Mouse (Mus musculus) neural tube, embryonic 15.5 days (tissue): ENCODE measurements at regions not wholly inside any gene's neighbourhood (a gene's known extent, or its start where the extent isn't known, plus 50 kb on each side); places are given as distances from the start of the nearest gene placed in this dataset.

Source experiments
- ATAC-seq: fragments of 200-750 bp; cut with Nextera tagmentation; 2 replicates; pipeline ENCODE4 v1.8.0; 2017; ENCODE audit warnings: mild to moderate bottlenecking, moderate TSS enrichment, moderate library complexity; ENCODE audit not compliant: low FRiP score
- H3K27ac ChIP-seq: fragments of 300-500 bp; sonication (generic); replicated peaks from 2 replicates; pipeline ENCODE4 v1.5.1; 2015; ENCODE audit warnings: mild to moderate bottlenecking, inconsistent platforms
- H3K27me3 ChIP-seq: fragments of 300-500 bp; sonication (generic); replicated peaks from 2 replicates; pipeline ENCODE4 v1.6.1; 2015; ENCODE audit warnings: inconsistent platforms
- H3K36me3 ChIP-seq: fragments of 300-500 bp; sonication (generic); 2 replicates; pipeline ENCODE4 v1.6.1; 2015; ENCODE audit warnings: inconsistent platforms
- H3K4me1 ChIP-seq: fragments of 300-500 bp; sonication (generic); 2 replicates; pipeline ENCODE4 v1.6.1; 2015; ENCODE audit warnings: inconsistent platforms
- H3K4me2 ChIP-seq: fragments of 300-500 bp; sonication (generic); 2 replicates; pipeline ENCODE4 v1.6.1; 2015; ENCODE audit warnings: inconsistent platforms, mild to moderate bottlenecking, moderate library complexity
- H3K4me3 ChIP-seq: fragments of 300-500 bp; sonication (generic); replicated peaks from 2 replicates; pipeline ENCODE4 v1.5.1; 2015; ENCODE audit warnings: mild to moderate bottlenecking, inconsistent platforms
- H3K9ac ChIP-seq: fragments of 300-500 bp; sonication (generic); replicated peaks from 2 replicates; pipeline ENCODE4 v1.6.1; 2015; ENCODE audit warnings: mild to moderate bottlenecking, inconsistent platforms
- H3K9me3 ChIP-seq: fragments of 300-500 bp; sonication (generic); replicated peaks from 2 replicates; pipeline ENCODE4 v1.6.1; 2016; ENCODE audit warnings: inconsistent platforms
- WGBS: fragments of 180-500 bp; shearing (Covaris S2); methylation state at CpG from one replicate; pipeline ENCODE4 v1.1.7; 2015; ENCODE audit warnings: mixed read lengths; 5-methylcytosine and 5-hydroxymethylcytosine counted together

DNA sequence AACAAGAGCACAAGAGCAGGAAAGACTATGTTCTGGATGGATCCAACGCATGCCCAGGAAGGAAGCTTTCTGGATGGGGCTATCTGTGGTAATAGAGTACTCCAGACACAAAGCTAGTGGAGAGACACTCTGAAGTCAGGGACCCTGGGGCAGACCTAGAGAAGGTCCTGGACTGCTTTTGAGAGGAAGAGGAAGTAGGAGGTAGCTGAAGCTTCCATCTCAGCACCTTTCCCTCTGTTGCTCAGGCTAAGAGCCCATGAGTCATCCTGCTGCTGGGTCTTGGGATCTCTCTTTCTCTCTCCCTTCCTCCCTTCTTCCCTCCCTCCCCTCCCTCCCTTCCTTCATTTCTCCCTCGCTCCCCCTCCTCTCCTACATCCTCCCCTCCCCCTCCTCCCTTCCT lies 84.6 kb upstream of the Cpeb4 start:
- no peak for ATAC-seq
- Histone ChIP-seq H3K4me3 (no peak overlapping the region), H3K27me3 (no peaks in the 10 kb centered on the region), H3K9ac (no peak overlapping the region), H3K9me3 (no peaks in the 10 kb centered on the region), H3K27ac (no peak overlapping the region), H3K4me2 (no peak overlapping the region), H3K36me3 (no peaks in the 10 kb centered on the region), H3K4me1 (no peaks in the 10 kb centered on the region)
- WGBS: 85% methylated on average over 2 of the region's 2 CpGs

GRCm38 (mm10) chr11:31787917-31788703 lies 83.9 kb upstream of the Cpeb4 start:
- no peak for ATAC-seq
- no peaks in the 10 kb centered on the region for H3K9me3 ChIP-seq
- no peak overlapping the region for H3K27ac ChIP-seq
- H3K4me1 ChIP-seq: no peaks in the 10 kb centered on the region
- WGBS: 70% methylated on average over 2 of the region's 2 CpGs
- H3K36me3 ChIP-seq: no peaks in the 10 kb centered on the region
- H3K9ac ChIP-seq: no peak overlapping the region
- H3K27me3 ChIP-seq: no peaks in the 10 kb centered on the region
- no peak overlapping the region for H3K4me3 ChIP-seq
- no peak overlapping the region for H3K4me2 ChIP-seq

GRCm38 (mm10) chr11:31789967-31790366 lies 82.0 kb upstream of the Cpeb4 start:
- no peak for ATAC-seq
- no peak overlapping the region for H3K27ac ChIP-seq
- no peaks in the 10 kb centered on the region for H3K27me3 ChIP-seq
- no peaks in the 10 kb centered on the region for H3K4me1 ChIP-seq
- no peak overlapping the region for H3K4me3 ChIP-seq
- H3K36me3 ChIP-seq: no peaks in the 10 kb centered on the region
- H3K9me3 ChIP-seq: no peaks in the 10 kb centered on the region
- WGBS: 81% methylated on average over 3 of the region's 3 CpGs
- H3K4me2 ChIP-seq: no peak overlapping the region
- no peak overlapping the region for H3K9ac ChIP-seq

GRCm38 (mm10) chr11:31791264-31791663 lies 80.7 kb upstream of the Cpeb4 start:
- no peak overlapping the region for H3K9ac ChIP-seq
- no peaks in the 10 kb centered on the region for H3K27me3 ChIP-seq
- H3K4me3 ChIP-seq: no peak overlapping the region
- H3K9me3 ChIP-seq: no peaks in the 10 kb centered on the region
- WGBS: 43% methylated on average over 2 of the region's 2 CpGs
- no peak for ATAC-seq
- H3K36me3 ChIP-seq: no peaks in the 10 kb centered on the region
- H3K4me2 ChIP-seq: no peak overlapping the region
- H3K4me1 ChIP-seq: no peaks in the 10 kb centered on the region
- H3K27ac ChIP-seq: no peak overlapping the region

DNA sequence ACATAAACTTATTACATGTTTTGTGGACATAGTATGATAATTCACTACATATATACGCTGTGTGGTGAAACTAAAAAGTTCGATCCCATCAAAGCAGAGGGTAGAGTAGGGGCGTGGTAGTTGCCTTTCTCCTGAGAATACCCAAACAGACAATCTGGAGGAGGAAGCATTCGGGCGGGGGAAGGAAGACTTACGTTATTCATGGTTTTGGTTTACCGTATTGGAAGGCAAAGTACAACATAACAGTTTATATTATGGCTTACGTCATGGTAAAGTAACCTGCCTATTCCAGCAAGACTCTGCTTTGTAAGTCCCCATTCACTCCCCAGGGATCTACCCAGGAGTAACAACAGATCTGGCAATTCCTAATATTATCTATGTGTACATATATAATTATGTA lies 76.9 kb upstream of the Cpeb4 start:
- Histone ChIP-seq H3K4me3 (no peak overlapping the region), H3K9me3 (no peaks in the 10 kb centered on the region), H3K36me3 (no peaks in the 10 kb centered on the region), H3K27me3 (no peaks in the 10 kb centered on the region), H3K4me2 (no peak overlapping the region), H3K4me1 (no peaks in the 10 kb centered on the region), H3K27ac (no peak overlapping the region), H3K9ac (no peak overlapping the region)
- WGBS: 86% methylated on average over 8 of the region's 8 CpGs
- ATAC-seq: no peak

GRCm38 (mm10) chr11:31796245-31796644 lies 75.8 kb upstream of the Cpeb4 start:
- no peak overlapping the region for H3K4me2 ChIP-seq
- 53% methylated on average over 6 of the region's 6 CpGs for WGBS
- H3K27ac ChIP-seq: no peak overlapping the region
- no peak overlapping the region for H3K4me3 ChIP-seq
- no peak overlapping the region for H3K9ac ChIP-seq
- H3K4me1 ChIP-seq: no peaks in the 10 kb centered on the region
- ATAC-seq: no peak
- H3K9me3 ChIP-seq: no peaks in the 10 kb centered on the region
- no peaks in the 10 kb centered on the region for H3K27me3 ChIP-seq
- H3K36me3 ChIP-seq: no peaks in the 10 kb centered on the region

DNA sequence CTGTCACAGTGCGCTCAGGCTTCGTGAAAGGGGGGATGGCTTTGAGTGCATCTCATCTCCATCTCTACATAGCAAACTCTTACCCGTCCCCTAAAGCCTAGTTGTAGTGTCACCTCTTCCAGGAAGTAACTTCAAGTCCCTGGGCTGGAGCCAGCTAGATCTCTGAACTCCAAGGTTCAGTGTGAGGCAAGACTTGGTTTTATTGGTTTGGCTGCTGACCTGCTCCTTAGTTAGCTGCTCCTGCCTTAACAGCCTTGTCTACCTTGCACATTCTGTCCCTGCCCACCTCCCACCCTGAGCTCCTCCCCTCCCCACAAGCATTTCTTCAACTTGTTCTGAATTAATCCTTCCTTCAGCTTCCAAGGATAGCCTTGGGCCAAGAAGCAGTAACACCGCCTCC lies 70.4 kb upstream of the Cpeb4 start:
- WGBS: 87% methylated on average over 4 of the region's 4 CpGs
- Histone ChIP-seq H3K27me3 (no peaks in the 10 kb centered on the region), H3K4me1 (no peaks in the 10 kb centered on the region), H3K36me3 (no peaks in the 10 kb centered on the region), H3K4me3 (no peak overlapping the region), H3K4me2 (no peak overlapping the region), H3K27ac (no peak overlapping the region), H3K9me3 (no peaks in the 10 kb centered on the region), H3K9ac (no peak overlapping the region)
- no peak for ATAC-seq

DNA sequence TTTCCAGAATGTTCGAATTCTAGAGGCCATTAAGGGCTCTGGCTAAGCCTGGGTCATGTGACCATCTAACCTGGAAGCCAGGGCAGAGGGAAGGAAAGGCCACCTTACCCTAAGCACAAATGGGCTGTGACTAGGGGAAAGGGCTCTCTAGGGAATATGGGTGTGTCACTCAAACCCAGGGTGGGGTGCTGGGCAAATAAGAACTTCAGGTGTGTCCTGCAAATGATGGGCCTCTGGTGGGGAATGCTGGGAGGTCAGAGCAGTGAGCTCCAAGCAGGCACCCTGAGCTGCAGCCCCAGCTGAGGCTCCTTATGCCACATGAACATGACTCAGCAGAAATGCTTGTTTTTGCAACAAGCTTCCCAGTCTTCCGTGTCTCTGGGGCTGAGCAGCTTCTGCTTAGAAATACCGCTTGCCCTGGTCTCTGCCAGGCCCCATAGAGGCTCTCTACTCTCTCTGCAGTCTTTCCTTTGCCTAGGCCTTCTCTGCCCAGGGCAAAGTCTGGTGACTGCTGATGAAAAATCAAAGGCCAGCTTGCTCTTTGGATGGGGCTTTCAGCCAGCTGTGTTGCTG lies 68.6 kb upstream of the Cpeb4 start:
- Histone ChIP-seq H3K4me3 (no peak overlapping the region), H3K36me3 (no peaks in the 10 kb centered on the region), H3K4me2 (no peak overlapping the region), H3K9ac (no peak overlapping the region), H3K9me3 (no peaks in the 10 kb centered on the region), H3K27me3 (no peaks in the 10 kb centered on the region), H3K4me1 (peaks cover 7% of the 10 kb centered on the region; the same call in 1 of the 2 replicates), H3K27ac (no peak overlapping the region)
- ATAC-seq: no peak
- 59% methylated on average over 3 of the region's 3 CpGs for WGBS

- no peaks in the 10 kb centered on the region for H3K9me3 ChIP-seq
- H3K4me1 ChIP-seq: peaks cover 7% of the 10 kb centered on the region; the same call in 1 of the 2 replicates
- 95% methylated on average over 6 of the region's 6 CpGs for WGBS
- no peak overlapping the region for H3K4me3 ChIP-seq
- no peaks in the 10 kb centered on the region for H3K27me3 ChIP-seq
- H3K4me2 ChIP-seq: no peak overlapping the region
- H3K27ac ChIP-seq: no peak overlapping the region
- H3K36me3 ChIP-seq: no peaks in the 10 kb centered on the region
- H3K9ac ChIP-seq: no peak overlapping the region
- ATAC-seq: no peak
Measured at GRCm38 (mm10) chr11:31804518-31804917, 67.5 kb upstream of the Cpeb4 start.

- WGBS: 78% methylated on average over 8 of the region's 8 CpGs
- ATAC-seq: peak; percentile 76; the same call in 1 of the 2 replicates
- Histone ChIP-seq H3K27me3 (no peaks in the 10 kb centered on the region), H3K9me3 (no peaks in the 10 kb centered on the region), H3K4me3 (no peak overlapping the region), H3K9ac (no peak overlapping the region), H3K36me3 (no peaks in the 10 kb centered on the region), H3K4me1 (peaks cover 10% of the 10 kb centered on the region; the same call in 1 of the 2 replicates), H3K4me2 (no peak overlapping the region), H3K27ac (peak overlapping the region; percentile 68)
Measured at GRCm38 (mm10) chr11:31807461-31808215, 64.4 kb upstream of the Cpeb4 start.

DNA sequence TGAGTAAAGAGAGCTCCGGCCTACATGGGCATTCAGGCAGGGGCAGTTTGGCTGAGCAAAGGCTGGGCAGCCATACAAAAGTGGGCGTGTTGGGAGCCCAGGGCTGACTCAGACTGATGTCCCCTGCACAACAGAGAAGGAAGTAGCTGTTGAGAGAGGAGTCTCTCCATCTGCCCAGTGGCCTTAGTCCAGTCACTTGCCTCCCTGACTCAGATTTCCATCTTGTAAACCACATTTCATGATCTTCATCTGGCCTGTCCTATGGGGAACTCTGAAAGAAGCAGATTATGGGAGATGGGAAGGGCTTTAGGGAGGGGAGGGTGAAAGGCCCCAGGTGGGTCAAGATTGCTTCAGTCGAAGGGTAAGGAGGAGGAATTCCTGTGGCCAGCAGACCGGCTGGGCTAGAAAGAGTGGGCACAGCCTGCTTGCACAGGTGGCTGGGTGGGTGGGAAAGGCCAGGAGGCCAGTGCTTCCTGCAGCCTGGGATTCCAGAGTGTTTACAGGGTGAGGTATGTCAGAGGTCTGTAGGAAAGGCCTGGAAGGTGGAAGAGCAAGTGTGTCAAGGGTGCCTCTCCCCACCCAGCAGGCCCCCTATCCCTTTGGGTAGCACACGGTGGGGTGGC lies 63.7 kb upstream of the Cpeb4 start:
- Histone ChIP-seq H3K9ac (no peak overlapping the region), H3K4me2 (no peak overlapping the region), H3K4me3 (no peak overlapping the region), H3K36me3 (no peaks in the 10 kb centered on the region), H3K27ac (peak overlapping the region; percentile 68; the same call in 1 of the 2 replicates), H3K27me3 (no peaks in the 10 kb centered on the region), H3K4me1 (peaks cover 10% of the 10 kb centered on the region; the same call in 1 of the 2 replicates), H3K9me3 (no peaks in the 10 kb centered on the region)
- ATAC-seq: no peak
- WGBS: 89% methylated on average over 5 of the region's 5 CpGs
